Mouse (Mus musculus): Measurements from ENCODE around the gene Iqca. TPM values are rescaled to one million over a fixed set of nuclear protein-coding genes. Genes with fewer than 3 reads are reported as not detected.
A peak's percentile ranks its signal among the peaks of the same experiment; 100 is the strongest.

The Iqca gene
- polyA plus RNA-seq, 1 experiment: 0.02 TPM

GRCm38 (mm10) chr1:90161623-90162022, 8.4 kb upstream of the Iqca start:
- peak overlapping the region; percentile 41 for H3K4me2 ChIP-seq (ENCODE audit: low read depth)
- TF ChIP-seq SRF (IDR thresholded peaks at IDR 0.05; ENCODE audit: control insufficient read depth, insufficient read length, low read depth): no peak
- TF ChIP-seq MYOG (IDR thresholded peaks at IDR 0.05; ENCODE audit: control insufficient read depth in 1 of 3, insufficient read depth in 1 of 3, insufficient read length in 2 of 3, low read depth in 2 of 3): peak in 2 of 3 experiments; percentile 60 to 87
- peak; percentile 28 for TF ChIP-seq TCF12 (IDR thresholded peaks at IDR 0.05; ENCODE audit: insufficient read depth, poor library complexity, severe bottlenecking)
- TF ChIP-seq MAX (IDR thresholded peaks at IDR 0.05; ENCODE audit: low read depth): no peak
- TF ChIP-seq TCF3 (IDR thresholded peaks at IDR 0.05; ENCODE audit: insufficient read length, low read depth): peak; percentile 59
- TF ChIP-seq MYOD1 (IDR thresholded peaks at IDR 0.05; ENCODE audit: control insufficient read depth in 1 of 3, insufficient read length in 2 of 3, low read depth in 2 of 3): peak in 2 of 3 experiments; percentile 88 to 89
- no peak overlapping the region for H3ac ChIP-seq (ENCODE audit: control insufficient read depth, insufficient read length)
- H3K36me3 ChIP-seq (ENCODE audit: control insufficient read depth, insufficient read depth): no peaks in the 10 kb centered on the region
- no peaks in the 10 kb centered on the region for H3K27me3 ChIP-seq (ENCODE audit: control insufficient read depth, insufficient read depth, insufficient read length)
- no peaks in the 10 kb centered on the region for H3K79me2 ChIP-seq (ENCODE audit: control insufficient read depth, insufficient read depth)
- H3K4me3 ChIP-seq: no peak overlapping the region

- no peak overlapping the region for H3K4me2 ChIP-seq (ENCODE audit: low read depth)
- H3K4me3 ChIP-seq: no peak overlapping the region
These were observed 6.7 kb upstream of the Iqca start for GRCm38 (mm10) chr1:90159927-90160326.

GRCm38 (mm10) chr1:90156589-90156988, 3.4 kb upstream of the Iqca start:
- Histone ChIP-seq H3K4me2 (ENCODE audit: low read depth) (no peak overlapping the region), H3ac (ENCODE audit: control insufficient read depth, insufficient read length) (no peak overlapping the region), H3K36me3 (ENCODE audit: control insufficient read depth, insufficient read depth) (no peaks in the 10 kb centered on the region), H3K4me3 (no peak overlapping the region), H3K27me3 (ENCODE audit: control insufficient read depth, insufficient read depth, insufficient read length) (no peaks in the 10 kb centered on the region), H3K79me2 (ENCODE audit: control insufficient read depth, insufficient read depth) (no peaks in the 10 kb centered on the region)
- TF ChIP-seq TCF12 (IDR thresholded peaks at IDR 0.05; ENCODE audit: insufficient read depth, poor library complexity, severe bottlenecking) (peak; percentile 94), TCF3 (IDR thresholded peaks at IDR 0.05; ENCODE audit: insufficient read length, low read depth) (peak; percentile 97), MYOD1 (IDR thresholded peaks at IDR 0.05; ENCODE audit: control insufficient read depth in 1 of 3, insufficient read length in 2 of 3, low read depth in 2 of 3) (peak; percentile 64 to 99 (median 98)), SRF (IDR thresholded peaks at IDR 0.05; ENCODE audit: control insufficient read depth, insufficient read length, low read depth) (no peak), MYOG (IDR thresholded peaks at IDR 0.05; ENCODE audit: control insufficient read depth in 1 of 3, insufficient read depth in 1 of 3, insufficient read length in 2 of 3, low read depth in 2 of 3) (peak; percentile 80 to 99 (median 98)), USF1 (IDR thresholded peaks at IDR 0.05; ENCODE audit: low read depth) (no peak)

More at GRCm38 (mm10) chr1:90159927-90160326, 6.7 kb upstream of the Iqca start:
- Histone ChIP-seq H3K36me3 (ENCODE audit: control insufficient read depth, insufficient read depth) (no peaks in the 10 kb centered on the region), H3K79me2 (ENCODE audit: control insufficient read depth, insufficient read depth) (no peaks in the 10 kb centered on the region), H3ac (ENCODE audit: control insufficient read depth, insufficient read length) (no peak overlapping the region), H3K27me3 (ENCODE audit: control insufficient read depth, insufficient read depth, insufficient read length) (no peaks in the 10 kb centered on the region)
- TF ChIP-seq MYOD1 (IDR thresholded peaks at IDR 0.05; ENCODE audit: control insufficient read depth in 1 of 3, insufficient read length in 2 of 3, low read depth in 2 of 3) (no peak), MAX (IDR thresholded peaks at IDR 0.05; ENCODE audit: low read depth) (no peak), CEBPB (IDR thresholded peaks at IDR 0.05; ENCODE audit: insufficient read depth, poor library complexity, severe bottlenecking) (no peak), SRF (IDR thresholded peaks at IDR 0.05; ENCODE audit: control insufficient read depth, insufficient read length, low read depth) (no peak), TCF12 (IDR thresholded peaks at IDR 0.05; ENCODE audit: insufficient read depth, poor library complexity, severe bottlenecking) (no peak), MYOG (IDR thresholded peaks at IDR 0.05; ENCODE audit: control insufficient read depth in 1 of 3, insufficient read depth in 1 of 3, insufficient read length in 2 of 3, low read depth in 2 of 3) (no peak), POLR2A (IDR thresholded peaks at IDR 0.05; ENCODE audit: insufficient read length, low read depth) (no peak), POLR2AphosphoS2 (IDR thresholded peaks at IDR 0.05; ENCODE audit: insufficient read length, low read depth) (no peak), E2F4 (IDR thresholded peaks at IDR 0.05; ENCODE audit: insufficient read depth) (no peak), USF1 (IDR thresholded peaks at IDR 0.05; ENCODE audit: low read depth) (no peak), TCF3 (IDR thresholded peaks at IDR 0.05; ENCODE audit: insufficient read length, low read depth) (no peak), REST (IDR thresholded peaks at IDR 0.05; ENCODE audit: insufficient read depth, insufficient read length) (no peak)

- Histone ChIP-seq H3K4me3 (no peak overlapping the region), H3K4me2 (ENCODE audit: low read depth) (peak overlapping the region; percentile 62), H3ac (ENCODE audit: control insufficient read depth, insufficient read length) (no peak overlapping the region), H3K79me2 (ENCODE audit: control insufficient read depth, insufficient read depth) (no peaks in the 10 kb centered on the region), H3K27me3 (ENCODE audit: control insufficient read depth, insufficient read depth, insufficient read length) (no peaks in the 10 kb centered on the region), H3K36me3 (ENCODE audit: control insufficient read depth, insufficient read depth) (no peaks in the 10 kb centered on the region)
- TF ChIP-seq TCF12 (IDR thresholded peaks at IDR 0.05; ENCODE audit: insufficient read depth, poor library complexity, severe bottlenecking) (no peak), MAX (IDR thresholded peaks at IDR 0.05; ENCODE audit: low read depth) (no peak), USF1 (IDR thresholded peaks at IDR 0.05; ENCODE audit: low read depth) (no peak), POLR2AphosphoS2 (IDR thresholded peaks at IDR 0.05; ENCODE audit: insufficient read length, low read depth) (no peak), CEBPB (IDR thresholded peaks at IDR 0.05; ENCODE audit: insufficient read depth, poor library complexity, severe bottlenecking) (no peak)
These were observed 586 bp upstream of the Iqca start for GRCm38 (mm10) chr1:90153787-90154186.

GRCm38 (mm10) chr1:90139729-90140128, 13.5 kb downstream of the Iqca start:
- Histone ChIP-seq H3K79me2 (ENCODE audit: control insufficient read depth, insufficient read depth) (no peaks in the 10 kb centered on the region), H3K4me2 (ENCODE audit: low read depth) (no peak overlapping the region), H3K27me3 (ENCODE audit: control insufficient read depth, insufficient read depth, insufficient read length) (no peaks in the 10 kb centered on the region), H3K36me3 (ENCODE audit: control insufficient read depth, insufficient read depth) (no peaks in the 10 kb centered on the region), H3K4me3 (no peak overlapping the region), H3ac (ENCODE audit: control insufficient read depth, insufficient read length) (no peak overlapping the region)
- no peak for TF ChIP-seq POLR2A (IDR thresholded peaks at IDR 0.05; ENCODE audit: insufficient read length, low read depth)
- TF ChIP-seq USF1 (IDR thresholded peaks at IDR 0.05; ENCODE audit: low read depth): no peak
- no peak for TF ChIP-seq MAX (IDR thresholded peaks at IDR 0.05; ENCODE audit: low read depth)
- no peak for TF ChIP-seq REST (IDR thresholded peaks at IDR 0.05; ENCODE audit: insufficient read depth, insufficient read length)
- TF ChIP-seq MYOG (IDR thresholded peaks at IDR 0.05; ENCODE audit: control insufficient read depth in 1 of 3, insufficient read depth in 1 of 3, insufficient read length in 2 of 3, low read depth in 2 of 3): no peak
- TF ChIP-seq SRF (IDR thresholded peaks at IDR 0.05; ENCODE audit: control insufficient read depth, insufficient read length, low read depth): no peak

Data from myocyte (in vitro differentiated cells).